24 mouse cellular contexts compared by ENCODE assay signal in genomic region chr1:170065931-170066330, GRCm38 (mm10). TPM values are rescaled to one million over a fixed set of nuclear protein-coding genes. Genes with fewer than 3 reads are reported as not detected.
A peak's percentile ranks its signal among the peaks of the same experiment; 100 is the strongest.
DNase-seq lines count a peak whose midpoint lies in the region; ATAC-seq and TF ChIP-seq lines count a peak whose summit lies in the region.
"Had no signal": no experiment of that assay in that cellular context is flagged by ENCODE, and none has a peak within 500 bp of the region (broad histone marks: within the 10 kb centered on the region; RNA-seq: fewer than 3 reads in every experiment).

No protein-coding gene starts in this region.

- H3K9ac ChIP-seq in heart, embryonic 16.5 days (ENCODE audit: low read length) = peak overlapping the region; percentile 43; the same call in 1 of the 2 replicates
- no peak overlapping the region for H3K9ac ChIP-seq in heart, adult 2 months (ENCODE audit: low read depth, low read length)
- no peak overlapping the region for H3K9ac ChIP-seq in stomach, embryonic 15.5 days
- H3K9ac ChIP-seq: limb, embryonic 15.5 days; liver, embryonic 15.5 days; midbrain, embryonic 12.5 days; neural tube, embryonic 13.5 days had no signal

- peak overlapping the region; percentile 65 for H3K27ac ChIP-seq in heart, embryonic 16.5 days (ENCODE audit: low read length)
- H3K27ac ChIP-seq in heart, adult 2 months = no peak overlapping the region
- H3K27ac ChIP-seq in stomach, embryonic 15.5 days = 0 out of 2 replicates have a peak overlapping the region, but pooled peaks have one; percentile 7
- H3K27ac ChIP-seq: embryonic facial prominence, embryonic 10.5 days; hindbrain, embryonic 10.5 days; hindbrain, postnatal 0 days; limb, embryonic 15.5 days; liver, embryonic 15.5 days; midbrain, embryonic 12.5 days; neural tube, embryonic 13.5 days had no signal

- H3K4me2 ChIP-seq in heart, embryonic 16.5 days (ENCODE audit: low read depth, low read length) = no peak overlapping the region; the same call in 1 of the 2 replicates
- H3K4me2 ChIP-seq in stomach, embryonic 15.5 days = no peak overlapping the region
- H3K4me2 ChIP-seq: limb, embryonic 15.5 days; liver, embryonic 15.5 days; midbrain, embryonic 12.5 days; neural tube, embryonic 13.5 days had no signal

- peaks cover 25% of the 10 kb centered on the region for H3K4me1 ChIP-seq in heart, embryonic 16.5 days (ENCODE audit: control insufficient read depth, insufficient read depth, low read length)
- peaks cover 9% of the 10 kb centered on the region for H3K4me1 ChIP-seq in heart, adult 2 months (ENCODE audit: control insufficient read depth, insufficient read depth, low read length)
- H3K4me1 ChIP-seq in stomach, embryonic 15.5 days = peaks cover 7% of the 10 kb centered on the region; the same call in 1 of the 2 replicates
- H3K4me1 ChIP-seq: hindbrain, embryonic 10.5 days; liver, embryonic 15.5 days; midbrain, embryonic 12.5 days had no signal

- no peaks in the 10 kb centered on the region for H3K27me3 ChIP-seq in heart, embryonic 16.5 days (ENCODE audit: control insufficient read depth, insufficient read depth, low read length)
- H3K27me3 ChIP-seq in heart, adult 2 months (ENCODE audit: control insufficient read depth, insufficient read depth, low read length) = no peaks in the 10 kb centered on the region
- H3K27me3 ChIP-seq in stomach, embryonic 15.5 days (replicated peaks) = no peaks in the 10 kb centered on the region
- H3K27me3 ChIP-seq: limb, embryonic 15.5 days; liver, embryonic 15.5 days; midbrain, embryonic 12.5 days; neural tube, embryonic 13.5 days; Patski had no signal

- TF ChIP-seq EP300 in heart, adult 2 months (IDR thresholded peaks at IDR 0.05; ENCODE audit: insufficient read depth, low read depth, low read length) = no peak

- ATAC-seq in heart, embryonic 16.5 days (replicated peaks; ENCODE audit: extremely low read depth, insufficient read depth, low FRiP score) = no peak
- no peak for ATAC-seq in stomach, embryonic 15.5 days (ENCODE audit: insufficient read depth, low FRiP score, low read depth)
- ATAC-seq: CD4-positive, CD25-positive, alpha-beta regulatory T cell, adult 4 months; hindbrain, postnatal 0 days; intestine, postnatal 0 days; Patski had no signal

- H3K79me2 ChIP-seq in heart, adult 2 months (replicated peaks; ENCODE audit: control insufficient read depth, insufficient read depth, low read length) = no peaks in the 10 kb centered on the region

- DNase-seq in heart, adult 11 months = peak; percentile 55
- DNase-seq in heart, adult 18-20 months = no peak
- no peak for DNase-seq in heart, adult 2 months
- peak; percentile 31 for DNase-seq in kidney, postnatal 14 days
- no peak for DNase-seq in kidney, adult 18-20 months
- DNase-seq: adrenal gland, adult 8-10 months; cerebellum, adult 9-10 months; gastrocnemius, postnatal 14 days; right cerebral cortex, adult 18-20 months; thymus, postnatal 14 days had no signal

- TF ChIP-seq CTCF in heart, adult 2 months (IDR thresholded peaks at IDR 0.05) = no peak

- 48% methylated on average over 2 of the region's 2 CpGs for WGBS in heart, embryonic 16.5 days
- WGBS in heart, adult 2 months = 52% methylated on average over 2 of the region's 2 CpGs
- WGBS in stomach, embryonic 15.5 days = 43% methylated on average over 2 of the region's 2 CpGs

- H3K4me3 ChIP-seq in heart, embryonic 16.5 days (ENCODE audit: low read length) = no peak overlapping the region
- H3K4me3 ChIP-seq in heart, adult 2 months = no peak overlapping the region
- H3K4me3 ChIP-seq in stomach, embryonic 15.5 days (replicated peaks) = no peak overlapping the region
- H3K4me3 ChIP-seq: embryonic facial prominence, embryonic 10.5 days; hindbrain, embryonic 10.5 days; limb, embryonic 15.5 days; liver, embryonic 15.5 days; midbrain, embryonic 12.5 days; neural tube, embryonic 13.5 days had no signal

- no peak for TF ChIP-seq POLR2A in heart, adult 2 months (IDR thresholded peaks at IDR 0.05; ENCODE audit: insufficient read depth, low read depth, low read length)

- intact Hi-C loops in heart, adult 2 months (cut with DNase I) = no loop called here

- no peaks in the 10 kb centered on the region for H3K9me3 ChIP-seq in heart, embryonic 16.5 days (replicated peaks; ENCODE audit: control insufficient read depth, low read length)
- H3K9me3 ChIP-seq in stomach, embryonic 15.5 days = no peaks in the 10 kb centered on the region
- H3K9me3 ChIP-seq: embryonic facial prominence, embryonic 10.5 days; hindbrain, embryonic 10.5 days; limb, embryonic 15.5 days; liver, embryonic 15.5 days; midbrain, embryonic 12.5 days; neural tube, embryonic 13.5 days had no signal

- H3K36me3 ChIP-seq in heart, embryonic 16.5 days (ENCODE audit: control insufficient read depth, insufficient read depth) = no peaks in the 10 kb centered on the region
- H3K36me3 ChIP-seq in heart, adult 2 months (ENCODE audit: control insufficient read depth, insufficient read depth, low read length) = peaks cover 3% of the 10 kb centered on the region; the same call in 1 of the 2 replicates
- H3K36me3 ChIP-seq in stomach, embryonic 15.5 days = no peaks in the 10 kb centered on the region
- H3K36me3 ChIP-seq: hindbrain, embryonic 10.5 days; limb, embryonic 15.5 days; liver, embryonic 15.5 days; midbrain, embryonic 12.5 days; neural tube, embryonic 13.5 days had no signal

RNA-seq across cellular contexts. Expression of gene Ddr2, which starts 44.6 kb away (rescaled TPM):
- total RNA-seq in heart, adult 18-20 months (2021) = 10 to 100 TPM; 20.8 to 22.1 TPM
- polyA plus RNA-seq in heart, embryonic 16.5 days (2015; fragmentation: Nextera tagmentation; extraction: Ambion mirVana) = 10.6 and 13.1 TPM in 2 replicates
- 10 to 100 TPM; 21.9 to 22.5 TPM for total RNA-seq in heart, adult 2 months (2021)
- 10.3 and 22.8 TPM in 2 replicates for polyA plus RNA-seq in heart, adult 2 months (2012; rRNA removed)
- 47.4 and 48.6 TPM in 2 replicates for polyA plus RNA-seq in stomach, embryonic 15.5 days (2015; fragmentation: Nextera tagmentation; extraction: Ambion mirVana)
- total RNA-seq: common myeloid progenitor, adult 5-6 weeks; monocyte, adult 5-6 weeks had no signal
- polyA plus RNA-seq: CD4-positive, CD25-positive, alpha-beta regulatory T cell, adult 4 months had no signal

Comparison
In these comparisons a context has a peak if more than half of its experiments do, and no peak if none do; other contexts are left out.
1. DNase-seq: peak in heart, adult 11 months (single experiment) and kidney, postnatal 14 days (single experiment); none in heart, adult 18-20 months (0 of 2), heart, adult 2 months (0 of 2) and kidney, adult 18-20 months (single experiment).